Mouse (Mus musculus): ENCODE data around the gene Vcpkmt.
A peak's percentile ranks its signal among the peaks of the same experiment; 100 is the strongest.

Gene Vcpkmt

DNA sequence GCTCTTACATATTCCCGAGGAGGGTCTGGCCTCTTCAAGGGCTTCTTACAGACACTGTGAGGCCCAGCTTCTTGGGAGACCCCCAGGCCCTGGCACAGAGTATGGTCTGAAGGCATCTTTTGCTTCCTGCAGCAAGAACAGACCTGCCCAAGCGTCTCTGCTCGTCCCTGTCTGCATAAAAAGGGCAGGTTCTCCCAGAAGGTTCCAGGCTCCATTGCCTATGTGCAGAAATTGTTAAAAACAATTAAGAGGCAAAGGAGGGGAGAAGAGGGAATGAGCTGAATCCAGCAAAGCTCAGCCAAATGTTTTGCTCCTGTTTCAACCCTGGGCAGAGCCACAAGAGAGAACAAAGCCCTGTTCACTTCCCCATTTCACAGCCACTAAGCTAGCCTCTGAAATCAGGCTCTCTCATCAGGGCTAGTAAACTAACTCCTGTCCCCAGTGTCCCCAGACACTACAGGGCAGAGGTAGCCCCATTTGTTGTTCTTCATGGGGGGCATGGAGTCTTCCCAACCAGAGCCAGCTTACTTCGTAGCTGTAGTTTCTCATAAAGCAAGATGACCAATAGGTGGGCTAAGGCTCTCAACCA is 44.4 kb downstream of the Vcpkmt start:
- no peak for DNase-seq (ENCODE audit: low spot score)

DNA sequence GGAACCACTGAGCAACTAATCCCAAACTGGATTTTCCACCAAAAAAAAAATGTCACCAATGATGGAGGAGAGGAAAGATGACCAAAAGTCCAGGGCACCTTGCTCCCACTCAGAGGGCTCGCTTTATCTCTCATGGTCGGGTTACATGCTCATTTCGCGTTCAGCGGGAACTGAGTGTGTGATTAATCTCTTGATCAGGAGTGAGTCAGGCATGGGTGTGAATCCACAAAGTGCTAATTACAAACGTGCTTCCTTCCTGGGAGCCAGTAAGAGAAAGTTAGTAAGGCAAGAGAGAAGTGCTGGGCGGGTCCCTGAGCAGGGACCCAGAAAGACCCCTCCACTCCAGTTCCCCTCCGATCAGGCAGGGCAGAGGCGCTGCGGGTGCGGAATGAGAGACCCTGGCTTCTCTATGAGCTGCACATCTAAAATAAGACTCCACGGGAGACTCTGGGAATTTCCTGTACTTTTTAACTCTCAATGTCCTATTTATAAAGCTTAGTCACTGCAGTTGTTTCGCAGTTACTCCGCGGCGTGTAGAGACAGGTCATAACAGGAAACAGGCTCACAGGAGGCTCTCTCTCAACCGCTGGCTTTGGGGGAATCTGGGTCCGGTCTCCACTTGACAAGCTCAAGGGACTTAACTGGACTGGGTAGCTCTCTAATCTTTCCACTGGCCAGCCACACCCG is 45.0 kb downstream of the Vcpkmt start:
- peak; percentile 52 for DNase-seq (ENCODE audit: low spot score)

- DNase-seq (ENCODE audit: low spot score), result no peak
These were observed 45.6 kb downstream of the Vcpkmt start for GRCm38 (mm10) chr12:69537243-69537674.

DNA sequence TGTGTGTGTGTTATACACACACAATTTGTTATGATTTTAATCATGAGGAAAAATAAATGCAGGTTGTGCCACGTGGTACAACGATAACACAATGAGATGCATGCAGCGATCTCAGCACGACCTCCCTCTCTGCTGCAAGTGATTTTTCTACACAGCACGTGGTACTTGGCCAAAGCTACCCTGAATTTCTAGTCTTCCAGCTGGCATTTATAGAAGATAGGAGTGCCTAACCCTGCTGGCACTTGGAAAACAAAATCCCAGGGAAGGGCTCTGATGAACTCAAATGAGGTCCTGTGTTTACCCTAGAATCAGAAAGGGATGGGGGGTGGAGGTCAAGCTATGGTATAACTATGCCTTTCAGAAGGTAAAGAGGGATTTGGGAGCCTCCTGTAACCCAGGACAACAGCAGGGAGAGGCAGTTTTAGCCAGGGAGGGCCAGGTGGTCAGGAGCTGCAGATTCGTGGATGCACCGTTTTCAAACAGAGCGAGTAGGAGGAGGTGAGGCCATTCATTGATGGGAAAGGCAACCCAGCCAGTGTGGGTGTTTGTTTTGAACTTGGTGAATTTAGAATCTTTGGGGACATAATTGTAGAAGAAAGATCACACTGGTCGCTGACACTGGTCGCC is 46.1 kb downstream of the Vcpkmt start:
- no peak for DNase-seq (ENCODE audit: low spot score)

DNA sequence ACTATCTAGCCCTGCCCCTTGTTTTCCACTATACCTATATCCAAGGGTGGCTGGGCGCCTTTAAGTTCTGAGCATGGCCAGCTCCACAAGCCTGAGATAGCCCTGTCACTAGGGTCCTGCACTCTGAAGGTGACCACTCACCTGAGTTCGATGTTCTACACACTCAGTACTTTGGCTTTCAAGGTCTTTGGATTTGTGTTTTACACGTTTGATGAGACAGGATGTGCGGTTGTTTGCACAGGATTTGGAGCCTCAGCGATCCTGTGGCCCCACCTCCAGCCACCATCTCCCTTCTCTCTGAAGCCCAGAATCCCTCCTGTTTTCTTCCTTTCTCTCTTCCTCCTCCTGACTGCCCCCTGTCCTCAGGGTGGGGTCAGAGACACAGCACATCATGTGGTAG is 49.6 kb downstream of the Vcpkmt start:
- DNase-seq (ENCODE audit: low spot score), result no peak

GRCm38 (mm10) chr12:69532530-69532929 is 50.3 kb downstream of the Vcpkmt start:
- DNase-seq (ENCODE audit: low spot score), result no peak

- no peak for DNase-seq (ENCODE audit: low spot score)
These were observed 50.7 kb downstream of the Vcpkmt start for GRCm38 (mm10) chr12:69532091-69532490.

- DNase-seq (ENCODE audit: low spot score), result no peak
These were observed 53.0 kb downstream of the Vcpkmt start for GRCm38 (mm10) chr12:69529694-69530403.

DNA sequence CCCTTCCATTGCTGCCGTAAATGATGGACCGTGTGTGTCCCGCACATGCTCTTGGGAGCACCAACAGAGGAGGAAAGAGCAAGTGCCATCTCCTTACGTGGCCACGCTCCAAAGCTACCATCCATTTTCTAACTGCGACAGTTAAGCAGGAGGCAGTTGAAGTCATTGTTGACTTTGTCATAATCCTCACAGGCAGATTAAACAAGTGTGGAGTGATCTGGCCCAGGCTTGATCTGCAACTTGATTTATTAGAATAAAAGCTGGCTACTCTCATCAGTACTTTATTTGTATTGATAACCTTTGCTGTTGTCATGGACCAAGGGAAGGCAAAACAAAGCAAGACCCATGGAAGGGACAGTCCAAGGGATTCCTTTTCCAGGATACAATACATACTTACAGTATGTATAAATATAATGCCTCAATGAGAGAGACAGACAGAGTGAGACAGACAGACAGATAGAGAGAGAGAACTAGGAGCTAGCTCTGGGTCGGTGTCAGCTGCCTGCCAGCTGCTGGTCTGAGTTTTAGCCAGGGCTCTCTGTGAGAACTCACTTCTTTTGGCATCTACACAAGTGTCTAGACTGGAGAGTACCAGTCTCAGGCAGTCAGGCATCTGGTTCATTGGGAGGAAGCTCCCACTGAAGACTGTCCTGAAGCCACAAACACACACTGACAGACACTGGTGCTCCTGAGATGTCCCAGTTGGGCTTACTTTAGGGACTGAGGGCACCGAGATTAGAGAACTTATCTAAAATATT is 54.4 kb downstream of the Vcpkmt start:
- peak; percentile 61 for DNase-seq (ENCODE audit: low spot score)

All from adipocyte (in vitro differentiated cells).